Mouse (Mus musculus): ENCODE results near the gene 2210011C24Rik. TPM values are rescaled to one million over a fixed set of nuclear protein-coding genes. Genes with fewer than 3 reads are reported as not detected.

2210011C24Rik gene
- polyA plus RNA-seq, 1 experiment from 2014 or later, result 0.19 TPM

- peaks cover 18% of the 10 kb centered on the region for H3K4me1 ChIP-seq (replicated peaks)
- H3K4me2 ChIP-seq (replicated peaks), result peak within 1 kb of the TSS; percentile 53
- H3K9ac ChIP-seq (replicated peaks), result peak within 1 kb of the TSS; percentile 47
- ATAC-seq, result peak; percentile 65
- peaks cover 65% of the 10 kb centered on the region for H3K27me3 ChIP-seq
- H3K9me3 ChIP-seq, result no peaks in the 10 kb centered on the region; the same call in 1 of the 2 replicates
- H3K36me3 ChIP-seq, result no peaks in the 10 kb centered on the region
- peak within 1 kb of the TSS; percentile 27 for H3K4me3 ChIP-seq (replicated peaks)
- no peak within 1 kb of the TSS for H3K27ac ChIP-seq
- WGBS, result 4% methylated on average over 40 of the region's 40 CpGs
Measured at GRCm38 (mm10) chr8:84042066-84042947, 30.3 kb upstream of the 2210011C24Rik start, which contains the start of gene Il27ra. Gene Il27ra (minus strand): TSS chr8:84042589.

GRCm38 (mm10) chr8:84039050-84039449 lies 27.1 kb upstream of the 2210011C24Rik start:
- Histone ChIP-seq H3K9ac (replicated peaks) (no peak overlapping the region), H3K9me3 (no peaks in the 10 kb centered on the region), H3K4me3 (replicated peaks) (no peak overlapping the region), H3K27me3 (peaks cover 57% of the 10 kb centered on the region), H3K36me3 (no peaks in the 10 kb centered on the region), H3K27ac (no peak overlapping the region), H3K4me1 (replicated peaks) (peaks cover 11% of the 10 kb centered on the region), H3K4me2 (replicated peaks) (no peak overlapping the region)
- ATAC-seq, result peak; percentile 31
- 12% methylated on average over 5 of the region's 5 CpGs for WGBS

GRCm38 (mm10) chr8:84038015-84038414 lies 26.0 kb upstream of the 2210011C24Rik start:
- Histone ChIP-seq H3K36me3 (no peaks in the 10 kb centered on the region), H3K27ac (no peak overlapping the region), H3K9ac (replicated peaks) (no peak overlapping the region), H3K4me3 (replicated peaks) (no peak overlapping the region), H3K9me3 (no peaks in the 10 kb centered on the region), H3K4me2 (replicated peaks) (no peak overlapping the region), H3K27me3 (peaks cover 46% of the 10 kb centered on the region), H3K4me1 (replicated peaks) (peaks cover 11% of the 10 kb centered on the region)
- no peak for ATAC-seq
- WGBS, result 85% methylated on average over 5 of the region's 5 CpGs

DNA sequence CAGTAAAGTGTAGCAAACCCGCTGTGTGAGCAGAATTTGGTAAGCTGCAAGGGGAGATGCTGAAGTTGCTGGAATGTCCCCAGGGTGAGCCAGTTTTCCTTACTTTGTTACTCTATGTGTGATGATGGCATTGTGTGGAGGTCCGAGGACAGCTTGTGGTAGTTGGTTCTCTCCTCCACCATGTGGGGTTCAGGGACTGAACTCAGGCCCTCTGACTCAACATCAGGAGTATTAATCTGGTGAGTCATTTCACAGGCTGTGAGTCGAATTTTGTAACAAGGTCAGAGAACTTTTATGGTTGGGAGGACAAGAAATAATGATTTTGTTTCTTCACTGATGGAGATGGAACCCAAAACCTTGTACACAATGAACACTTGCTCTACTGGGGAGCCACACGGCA lies 20.8 kb upstream of the 2210011C24Rik start:
- Histone ChIP-seq H3K4me1 (replicated peaks) (no peaks in the 10 kb centered on the region), H3K4me2 (replicated peaks) (no peak overlapping the region), H3K27me3 (peaks cover 18% of the 10 kb centered on the region), H3K9ac (replicated peaks) (no peak overlapping the region), H3K9me3 (no peaks in the 10 kb centered on the region), H3K27ac (no peak overlapping the region), H3K36me3 (no peaks in the 10 kb centered on the region), H3K4me3 (replicated peaks) (no peak overlapping the region)
- WGBS, result 76% methylated on average over 4 of the region's 4 CpGs
- no peak for ATAC-seq

- no peak for ATAC-seq
Measured at GRCm38 (mm10) chr8:84029272-84029671, 17.3 kb upstream of the 2210011C24Rik start.

DNA sequence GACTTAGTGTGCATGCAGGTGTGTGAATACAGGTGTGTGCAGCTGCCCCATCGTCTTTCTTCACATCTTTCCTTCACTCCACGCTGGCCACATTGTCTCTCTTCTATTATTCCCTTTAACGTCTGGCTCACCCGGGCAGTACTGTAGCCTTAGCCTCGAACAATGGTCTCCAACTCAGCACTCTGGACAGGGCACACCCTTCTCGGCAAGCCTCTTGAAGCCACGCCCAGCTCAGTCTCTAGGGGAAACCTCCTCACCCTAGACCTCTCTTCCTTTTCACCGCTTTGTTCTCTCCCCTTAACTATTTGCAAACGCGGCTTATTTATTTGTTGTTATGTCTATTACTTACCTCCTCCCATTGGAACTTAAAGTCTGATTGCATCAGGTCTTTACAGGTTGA lies 15.5 kb upstream of the 2210011C24Rik start:
- H3K4me2 ChIP-seq (replicated peaks), result no peak overlapping the region
- H3K9me3 ChIP-seq, result no peaks in the 10 kb centered on the region
- peaks cover 48% of the 10 kb centered on the region for H3K27me3 ChIP-seq
- H3K36me3 ChIP-seq, result no peaks in the 10 kb centered on the region
- H3K9ac ChIP-seq (replicated peaks), result no peak overlapping the region
- no peak overlapping the region for H3K4me3 ChIP-seq (replicated peaks)
- peaks cover 12% of the 10 kb centered on the region for H3K4me1 ChIP-seq (replicated peaks)
- 9% methylated on average over 10 of the region's 10 CpGs for WGBS
- no peak for ATAC-seq
- no peak overlapping the region for H3K27ac ChIP-seq

More at GRCm38 (mm10) chr8:84029272-84029671, 17.3 kb upstream of the 2210011C24Rik start:
- no peaks in the 10 kb centered on the region for H3K9me3 ChIP-seq
- WGBS, result 90% methylated on average over 5 of the region's 5 CpGs
- no peaks in the 10 kb centered on the region for H3K36me3 ChIP-seq
- no peak overlapping the region for H3K27ac ChIP-seq
- no peak overlapping the region for H3K4me2 ChIP-seq (replicated peaks)
- peaks cover 12% of the 10 kb centered on the region for H3K4me1 ChIP-seq (replicated peaks)
- H3K27me3 ChIP-seq, result peaks cover 38% of the 10 kb centered on the region
- no peak overlapping the region for H3K9ac ChIP-seq (replicated peaks)
- H3K4me3 ChIP-seq (replicated peaks), result no peak overlapping the region

- H3K36me3 ChIP-seq, result no peaks in the 10 kb centered on the region
- no peaks in the 10 kb centered on the region for H3K9me3 ChIP-seq
- H3K4me2 ChIP-seq (replicated peaks), result peak overlapping the region; percentile 89
- peaks cover 18% of the 10 kb centered on the region for H3K4me1 ChIP-seq (replicated peaks)
- peak; percentile 81 for ATAC-seq
- peak overlapping the region; percentile 50 for H3K4me3 ChIP-seq (replicated peaks)
- no peak overlapping the region for H3K27ac ChIP-seq
- peaks cover 57% of the 10 kb centered on the region for H3K27me3 ChIP-seq
- H3K9ac ChIP-seq (replicated peaks), result peak overlapping the region; percentile 65
- WGBS, result under 1% methylated on average over 41 of the region's 41 CpGs
Measured at GRCm38 (mm10) chr8:84025863-84026262, 13.9 kb upstream of the 2210011C24Rik start.

GRCm38 (mm10) chr8:84024171-84024570 lies 12.2 kb upstream of the 2210011C24Rik start:
- H3K27ac ChIP-seq, result no peak overlapping the region
- H3K4me2 ChIP-seq (replicated peaks), result no peak overlapping the region
- ATAC-seq, result no peak
- no peaks in the 10 kb centered on the region for H3K9me3 ChIP-seq
- WGBS, result 16% methylated on average over 10 of the region's 10 CpGs
- H3K4me3 ChIP-seq (replicated peaks), result no peak overlapping the region
- H3K27me3 ChIP-seq, result peaks cover 64% of the 10 kb centered on the region
- H3K4me1 ChIP-seq (replicated peaks), result peaks cover 18% of the 10 kb centered on the region
- H3K36me3 ChIP-seq, result no peaks in the 10 kb centered on the region
- no peak overlapping the region for H3K9ac ChIP-seq (replicated peaks)

- whole genome bisulfite sequencing, result 83% methylated on average over 1 of the region's 1 CpGs
- no peak overlapping the region for H3K9ac ChIP-seq (replicated peaks)
- H3K36me3 ChIP-seq, result no peaks in the 10 kb centered on the region
- H3K9me3 ChIP-seq, result no peaks in the 10 kb centered on the region
- no peak overlapping the region for H3K4me3 ChIP-seq (replicated peaks)
- peaks cover 18% of the 10 kb centered on the region for H3K4me1 ChIP-seq (replicated peaks)
- ATAC-seq, result no peak
- H3K27ac ChIP-seq, result no peak overlapping the region
- H3K27me3 ChIP-seq, result peaks cover 63% of the 10 kb centered on the region
- no peak overlapping the region for H3K4me2 ChIP-seq (replicated peaks)
Measured at GRCm38 (mm10) chr8:84023631-84024030, 11.7 kb upstream of the 2210011C24Rik start.

DNA sequence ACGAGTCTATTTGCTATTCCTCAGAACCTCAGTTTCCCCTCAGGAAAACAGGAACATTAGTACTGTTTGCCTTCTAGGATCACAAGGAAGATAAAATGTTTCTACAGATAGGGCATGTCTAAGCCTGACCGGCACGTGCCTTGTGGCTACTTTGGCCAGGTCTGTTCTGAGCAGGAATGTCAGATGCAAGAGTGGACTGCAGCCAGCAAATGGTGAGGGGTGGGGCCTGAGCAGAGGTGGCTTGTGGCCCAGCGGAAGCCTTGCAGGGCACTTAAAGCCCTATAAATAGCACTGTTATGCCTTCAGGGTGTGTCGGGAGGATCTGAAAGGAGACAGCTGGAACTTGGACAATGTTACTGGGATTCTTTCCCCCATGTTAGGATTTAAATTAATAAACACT lies 11.1 kb upstream of the 2210011C24Rik start:
- Histone ChIP-seq H3K4me2 (replicated peaks) (no peak overlapping the region), H3K4me3 (replicated peaks) (no peak overlapping the region), H3K36me3 (no peaks in the 10 kb centered on the region), H3K9ac (replicated peaks) (no peak overlapping the region), H3K27ac (no peak overlapping the region), H3K27me3 (peaks cover 58% of the 10 kb centered on the region), H3K4me1 (replicated peaks) (peaks cover 18% of the 10 kb centered on the region), H3K9me3 (no peaks in the 10 kb centered on the region)
- 61% methylated on average over 5 of the region's 5 CpGs for WGBS
- no peak for ATAC-seq

- Histone ChIP-seq H3K4me1 (replicated peaks) (peaks cover 18% of the 10 kb centered on the region), H3K9me3 (no peaks in the 10 kb centered on the region), H3K4me2 (replicated peaks) (no peak overlapping the region), H3K9ac (replicated peaks) (no peak overlapping the region), H3K27me3 (peaks cover 44% of the 10 kb centered on the region), H3K4me3 (replicated peaks) (no peak overlapping the region), H3K27ac (no peak overlapping the region), H3K36me3 (no peaks in the 10 kb centered on the region)
- 35% methylated on average over 12 of the region's 12 CpGs for whole genome bisulfite sequencing
- no peak for ATAC-seq
Measured at GRCm38 (mm10) chr8:84021569-84021968, 9.6 kb upstream of the 2210011C24Rik start.

GRCm38 (mm10) chr8:84021096-84021495 lies 9.1 kb upstream of the 2210011C24Rik start, which contains the start of gene Palm3:
Gene Palm3 (plus strand): TSS chr8:84021471.
- Histone ChIP-seq H3K4me1 (replicated peaks) (peaks cover 13% of the 10 kb centered on the region), H3K4me3 (replicated peaks) (no peak within 1 kb of the TSS), H3K27me3 (peaks cover 39% of the 10 kb centered on the region), H3K27ac (no peak within 1 kb of the TSS), H3K9ac (replicated peaks) (no peak within 1 kb of the TSS), H3K36me3 (no peaks in the 10 kb centered on the region), H3K9me3 (no peaks in the 10 kb centered on the region), H3K4me2 (replicated peaks) (no peak within 1 kb of the TSS)
- no peak for ATAC-seq
- WGBS, result 5% methylated on average over 17 of the region's 18 CpGs

All from midbrain, embryonic 13.5 days (tissue).